Mouse (Mus musculus) right cerebral cortex, postnatal 4 days (tissue): ENCODE results near the gene Crygn.
A peak's percentile ranks its signal among the peaks of the same experiment; 100 is the strongest.

ENCODE experiments used
- DNase-seq: peaks from one replicate; pipeline ENCODE4 v3.0.0-alpha.2; 2022

Gene Crygn

GRCm38 (mm10) chr5:24743956-24744355, 13.9 kb downstream of the Crygn start:
- DNase-seq = no peak

- no peak for DNase-seq
These were observed 16.5 kb downstream of the Crygn start for GRCm38 (mm10) chr5:24741172-24741885.

GRCm38 (mm10) chr5:24739141-24739753, 18.6 kb downstream of the Crygn start:
- DNase-seq = peak; percentile 46

GRCm38 (mm10) chr5:24738517-24738916, 19.3 kb downstream of the Crygn start:
- no peak for DNase-seq

- DNase-seq = no peak
These were observed 20.2 kb downstream of the Crygn start for GRCm38 (mm10) chr5:24737595-24737994.

GRCm38 (mm10) chr5:24733771-24734426, 23.9 kb downstream of the Crygn start:
- DNase-seq = no peak

GRCm38 (mm10) chr5:24733134-24733533, 24.7 kb downstream of the Crygn start:
- no peak for DNase-seq

GRCm38 (mm10) chr5:24730986-24731385, 26.8 kb downstream of the Crygn start:
- no peak for DNase-seq

- DNase-seq = peak; percentile 39
These were observed 27.3 kb downstream of the Crygn start, which contains the start of gene Wdr86 for GRCm38 (mm10) chr5:24730488-24730871. TSS of gene Wdr86 (minus strand) at chr5:24730727.

- DNase-seq = no peak
These were observed 27.9 kb downstream of the Crygn start for GRCm38 (mm10) chr5:24729797-24730487.

GRCm38 (mm10) chr5:24726901-24727836, 30.6 kb downstream of the Crygn start:
- DNase-seq = no peak

- DNase-seq = no peak
These were observed 31.9 kb downstream of the Crygn start for GRCm38 (mm10) chr5:24725897-24726296.

- DNase-seq = no peak
These were observed 33.0 kb downstream of the Crygn start for GRCm38 (mm10) chr5:24724805-24725204.

GRCm38 (mm10) chr5:24724270-24724634, 33.6 kb downstream of the Crygn start:
- no peak for DNase-seq

- no peak for DNase-seq
These were observed 34.1 kb downstream of the Crygn start for GRCm38 (mm10) chr5:24723527-24724269.

- no peak for DNase-seq
These were observed 38.0 kb downstream of the Crygn start for GRCm38 (mm10) chr5:24719852-24720251.

- no peak for DNase-seq
These were observed 39.7 kb downstream of the Crygn start for GRCm38 (mm10) chr5:24718076-24718475.

GRCm38 (mm10) chr5:24713987-24714386, 43.8 kb downstream of the Crygn start:
- no peak for DNase-seq

GRCm38 (mm10) chr5:24713199-24713598, 44.6 kb downstream of the Crygn start:
- peak; percentile 43 for DNase-seq

GRCm38 (mm10) chr5:24711615-24712014, 46.2 kb downstream of the Crygn start:
- DNase-seq = no peak

GRCm38 (mm10) chr5:24709962-24710361, 47.8 kb downstream of the Crygn start:
- no peak for DNase-seq

GRCm38 (mm10) chr5:24704615-24705014, 53.2 kb downstream of the Crygn start:
- DNase-seq = no peak
